Mouse (Mus musculus) frontal cortex, postnatal 36 days (tissue): Measurements from ENCODE around the gene Olfr998.
"Not testable (repeated sequence)": the region's sequence is repeated elsewhere in the genome, so short reads cannot be mapped to it uniquely, and the experiment has no call there.

ENCODE experiments used
- DNase-seq, 2 experiments: peaks; one replicate each; pipeline ENCODE4 v3.0.0; 2022; ENCODE audit warnings: low spot score in 2 of 2

The Olfr998 gene

DNA sequence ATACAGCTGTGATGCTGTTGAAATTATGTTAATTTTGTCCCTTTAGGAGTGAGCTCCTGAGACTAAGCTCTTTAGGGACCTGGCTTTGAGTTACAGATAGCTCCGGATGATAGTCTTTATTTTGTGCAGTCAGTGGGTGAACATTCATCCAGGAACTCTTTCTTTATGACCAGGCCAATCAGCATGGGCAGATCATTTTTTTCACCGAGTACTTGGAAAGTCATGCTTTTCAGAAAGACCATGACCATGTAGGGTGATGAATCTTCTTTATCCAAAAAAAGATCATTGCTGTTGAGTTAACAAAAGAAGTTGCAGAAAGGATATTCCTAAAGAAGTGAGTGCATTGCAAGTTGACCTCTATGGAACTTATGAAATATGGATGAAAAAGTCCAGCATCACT lies at the start of gene Olfr998:
Olfr998 (plus strand) TSS at position 301 of the 400 bp plus-strand sequence.
- not testable (repeated sequence) for DNase-seq

DNA sequence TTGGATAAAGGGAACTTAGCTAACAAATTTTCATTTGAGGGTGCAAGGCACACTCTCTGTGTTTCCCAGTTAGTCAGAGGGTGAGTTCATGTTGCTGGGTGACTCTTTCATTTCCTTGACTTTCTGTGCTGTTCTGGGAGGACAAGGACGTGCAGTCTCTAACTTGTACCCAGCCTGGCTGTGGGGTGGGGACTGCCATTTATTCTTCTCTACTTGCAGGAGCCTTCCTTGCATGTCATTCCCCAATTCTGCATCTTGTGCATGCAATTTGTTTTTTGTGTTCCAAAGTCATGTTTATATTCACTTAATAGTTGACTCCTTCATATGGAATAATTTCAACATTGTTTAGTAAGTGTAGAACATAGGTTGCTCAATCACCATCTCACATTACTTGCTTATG lies 33.9 kb upstream of the Olfr998 start:
- DNase-seq: no peak

DNA sequence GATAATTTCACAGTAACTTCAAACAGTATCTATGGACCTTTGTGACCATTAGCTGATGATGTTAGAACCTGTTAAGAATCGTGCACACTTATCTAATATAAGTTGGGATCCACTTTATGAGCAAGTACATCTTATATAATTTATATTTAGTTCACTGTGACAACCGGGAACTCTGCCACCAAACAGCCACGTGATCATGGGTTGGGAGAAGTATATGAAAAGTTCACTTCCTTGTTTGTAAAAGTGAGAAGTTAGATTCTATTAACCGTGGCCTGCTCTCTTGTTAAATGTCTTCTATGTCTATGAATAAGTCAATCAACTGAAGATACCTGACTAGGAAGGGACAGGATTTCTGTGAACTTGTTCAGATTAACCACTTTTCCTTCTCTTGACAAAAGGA lies 28.5 kb upstream of the Olfr998 start:
- no peak for DNase-seq

DNA sequence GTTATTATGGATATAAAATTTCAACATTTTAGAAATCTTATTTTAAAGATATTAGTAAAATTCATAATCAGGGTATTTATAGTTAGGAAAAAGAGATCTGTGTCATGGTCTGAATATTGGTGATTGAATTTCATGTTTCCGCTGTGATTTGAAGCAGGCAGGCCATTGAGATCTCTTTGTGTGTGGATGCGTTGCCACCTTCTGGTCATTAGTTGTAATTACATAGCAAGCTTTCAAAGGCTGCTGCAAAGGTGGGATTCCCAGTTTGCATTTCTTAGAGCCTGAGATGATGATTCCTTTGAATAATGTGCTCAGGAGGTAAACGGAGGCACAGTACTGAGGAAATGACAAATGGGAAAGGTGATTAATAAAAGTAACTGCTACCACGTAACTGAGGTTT lies 27.6 kb upstream of the Olfr998 start:
- DNase-seq: peak; percentile 11 to 69

DNA sequence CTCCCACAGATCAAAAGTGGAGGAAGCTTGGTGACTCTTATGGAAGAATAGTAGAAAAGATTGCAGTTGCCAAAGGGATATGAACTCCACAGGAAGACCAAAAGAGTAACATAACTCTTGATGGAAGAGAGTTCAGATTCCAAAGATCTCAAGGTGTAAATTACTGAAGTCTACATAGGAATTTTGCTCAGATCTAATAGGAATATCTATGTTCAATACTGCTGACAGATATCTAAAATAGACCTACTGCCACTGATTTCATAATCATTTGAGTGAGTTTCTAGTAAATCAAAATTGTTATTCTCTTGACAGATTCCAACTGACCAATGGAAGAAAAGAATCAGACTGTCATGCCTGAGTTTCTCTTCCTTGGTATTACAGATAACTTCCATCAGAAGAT lies 9.8 kb upstream of the Olfr998 start, which contains the start of gene Olfr996:
Olfr996 (plus strand) TSS at position 301 of the 400 bp plus-strand sequence.
- DNase-seq: no peak

DNA sequence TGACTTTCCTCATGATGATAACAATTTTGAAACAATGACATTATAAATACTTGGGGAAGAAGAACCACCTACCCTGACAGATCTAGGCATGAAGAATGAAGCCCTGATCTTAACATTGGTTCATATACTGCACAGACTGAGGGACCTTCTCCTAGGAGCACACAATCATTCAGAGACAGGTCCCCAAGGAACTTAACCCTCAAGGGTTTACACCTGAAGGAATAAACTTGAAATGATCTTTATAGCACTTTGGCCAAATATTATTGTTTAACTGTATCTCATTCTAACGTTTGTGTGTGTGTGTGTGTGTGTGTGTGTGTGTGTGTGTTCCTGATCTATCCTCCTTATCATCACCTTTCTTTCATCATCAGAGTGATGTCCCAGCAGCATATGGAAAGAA lies 23.1 kb downstream of the Olfr998 start, which contains the start of gene Olfr1000:
Olfr1000 (minus strand) TSS at position 101 of the 400 bp plus-strand sequence.
- no peak for DNase-seq
